ENCODE assay signal across 17 mouse cellular contexts in the genomic region with DNA sequence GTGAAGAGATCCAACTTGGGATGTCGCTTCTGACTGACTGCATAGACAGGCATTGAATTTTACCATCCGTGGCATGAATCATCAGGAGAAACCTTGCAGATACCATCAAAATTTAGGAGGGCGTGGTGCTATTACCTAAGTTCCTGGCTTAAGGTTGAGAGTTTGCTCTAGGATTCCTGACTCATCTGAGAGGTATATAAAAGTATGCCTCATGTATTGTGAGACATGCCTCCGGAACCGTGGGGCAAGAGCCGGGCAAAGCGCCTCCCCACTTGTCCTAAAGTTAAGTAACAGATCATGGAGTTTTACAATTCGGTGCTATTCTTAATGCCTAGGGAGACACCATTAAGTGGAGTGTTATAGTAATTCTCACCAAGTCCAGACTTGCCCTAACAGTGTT.
"Had no signal": no experiment of that assay in that cellular context is flagged by ENCODE, and none has a peak within 500 bp of the region (broad histone marks: within the 10 kb centered on the region; RNA-seq: fewer than 3 reads in every experiment).

No protein-coding gene starts in this region.

- H3K27ac ChIP-seq: limb, embryonic 13.5 days; liver, embryonic 13.5 days; macrophage; midbrain, embryonic 12.5 days; midbrain, embryonic 15.5 days; neural tube, embryonic 12.5 days; neural tube, embryonic 15.5 days had no signal

- H3K36me3 ChIP-seq: limb, embryonic 13.5 days; midbrain, embryonic 12.5 days; midbrain, embryonic 15.5 days; neural tube, embryonic 12.5 days; neural tube, embryonic 15.5 days had no signal

- H3K9ac ChIP-seq: limb, embryonic 13.5 days; liver, embryonic 13.5 days; midbrain, embryonic 12.5 days; midbrain, embryonic 15.5 days; neural tube, embryonic 12.5 days; neural tube, embryonic 15.5 days had no signal

- DNase-seq: kidney, adult 18-20 months; kidney, adult 9 months; kidney, postnatal 14 days; kidney, postnatal 4 days; left cerebral cortex, postnatal 4 days; liver, embryonic 13.5 days; lung, adult 2 months; right cerebral cortex, adult 18-20 months; right cerebral cortex, postnatal 14 days; right cerebral cortex, postnatal 4 days; thymus, postnatal 25 days had no signal

- H3K9me3 ChIP-seq: limb, embryonic 13.5 days; liver, embryonic 13.5 days; midbrain, embryonic 12.5 days; midbrain, embryonic 15.5 days; neural tube, embryonic 12.5 days; neural tube, embryonic 15.5 days had no signal

- ATAC-seq: midbrain, embryonic 15.5 days had no signal

- H3K4me2 ChIP-seq: limb, embryonic 13.5 days; liver, embryonic 13.5 days; midbrain, embryonic 12.5 days; midbrain, embryonic 15.5 days; neural tube, embryonic 12.5 days; neural tube, embryonic 15.5 days had no signal

- H3K27me3 ChIP-seq: liver, embryonic 13.5 days; neural tube, embryonic 12.5 days had no signal

- H3K4me3 ChIP-seq: limb, embryonic 13.5 days; liver, embryonic 13.5 days; midbrain, embryonic 12.5 days; midbrain, embryonic 15.5 days; neural tube, embryonic 12.5 days; neural tube, embryonic 15.5 days had no signal
